Mouse (Mus musculus) thymus, adult 2 months (tissue): ENCODE measurements around the gene Zfyve21.

ENCODE experiments used
- CTCF ChIP-seq: fragments of 200-500 bp; IDR thresholded peaks from 2 replicates; pipeline ENCODE4 v1.5.1; 2012; ENCODE audit warnings: mild to moderate bottlenecking, control low read depth, low read length, moderate library complexity, borderline replicate concordance; ENCODE audit not compliant: control insufficient read depth, poor library complexity, insufficient read depth; ENCODE audit errors: extremely low read depth
- POLR2A ChIP-seq: fragments of 200-500 bp; IDR thresholded peaks from 2 replicates; pipeline ENCODE4 v1.6.1; 2012; ENCODE audit warnings: mild to moderate bottlenecking, low read length, control low read depth, moderate library complexity; ENCODE audit not compliant: control insufficient read depth, poor library complexity, insufficient read depth; ENCODE audit errors: extremely low read depth

- TF ChIP-seq CTCF = no peak
- no peak for TF ChIP-seq POLR2A
Measured at GRCm38 (mm10) chr12:111809762-111810161, 4.2 kb upstream of the Zfyve21 start.
